Mouse (Mus musculus) liver, postnatal 0 days (tissue): ENCODE measurements around the gene Hpgd. TPM values are rescaled to one million over a fixed set of nuclear protein-coding genes. Genes with fewer than 3 reads are reported as not detected.

Experiments
- ATAC-seq: fragments of 200-750 bp; cut with Nextera tagmentation; 2 replicates; pipeline ENCODE4 v1.8.0; 2017; ENCODE audit warnings: mild to moderate bottlenecking, moderate library complexity
- DNase-seq: peaks from one replicate; pipeline ENCODE4 v3.0.0-alpha.2; 2016
- H3K27ac ChIP-seq: fragments of 300-500 bp; sonication (generic); 2 replicates; pipeline ENCODE4 v1.5.1; 2014; ENCODE audit warnings: antibody characterized with exemption, moderate library complexity, mild to moderate bottlenecking, low read depth
- H3K27me3 ChIP-seq: fragments of 300-500 bp; sonication (generic); 2 replicates; pipeline ENCODE4 v1.6.1; 2014; ENCODE audit warnings: low read length, control low read depth, mixed read lengths; ENCODE audit not compliant: insufficient read depth
- H3K36me3 ChIP-seq: fragments of 300-500 bp; sonication (generic); replicated peaks from 2 replicates; pipeline ENCODE4 v1.6.1; 2014; ENCODE audit warnings: mild to moderate bottlenecking, control low read depth, low read length, moderate library complexity, mixed read lengths; ENCODE audit not compliant: insufficient read depth
- H3K4me1 ChIP-seq: fragments of 300-500 bp; sonication (generic); 2 replicates; pipeline ENCODE4 v1.6.1; 2014; ENCODE audit warnings: antibody characterized with exemption, mild to moderate bottlenecking, control low read depth; ENCODE audit not compliant: insufficient read depth
- H3K4me2 ChIP-seq: fragments of 300-500 bp; sonication (generic); 2 replicates; pipeline ENCODE4 v1.6.1; 2014; ENCODE audit warnings: low read depth, mild to moderate bottlenecking, low read length, moderate library complexity, mixed read lengths
- H3K4me3 ChIP-seq: fragments of 300-500 bp; sonication (generic); 2 replicates; pipeline ENCODE4 v1.5.1; 2014; ENCODE audit warnings: low read depth, low read length
- H3K9ac ChIP-seq: fragments of 300-500 bp; sonication (generic); replicated peaks from 2 replicates; pipeline ENCODE4 v1.6.1; 2014; ENCODE audit warnings: mild to moderate bottlenecking, moderate library complexity
- H3K9me3 ChIP-seq: fragments of 300-500 bp; sonication (generic); 2 replicates; pipeline ENCODE4 v1.6.1; 2016; ENCODE audit warnings: mild to moderate bottlenecking, control low read depth, low read length, mixed read lengths
- CTCF ChIP-seq: sonication (generic); IDR thresholded peaks from 2 replicates; pipeline ENCODE4 v1.5.1; 2016; ENCODE audit warnings: antibody characterized with exemption, low read depth
- EP300 ChIP-seq: IDR thresholded peaks from 2 replicates; pipeline ENCODE4 v1.6.1; 2016; ENCODE audit warnings: antibody characterized with exemption, low read depth, mild to moderate bottlenecking
- WGBS: fragments of 180-500 bp; shearing (Covaris S2); extraction: QIAGEN DNeasy Blood & Tissue Kit; methylation state at CpG from one replicate; pipeline ENCODE4 v1.1.7; 2014; ENCODE audit not compliant: insufficient replicate concordance; 5-methylcytosine and 5-hydroxymethylcytosine counted together
- polyA plus RNA-seq: library from polyadenylated mRNA; unstranded; fragments of >200 nt; fragmentation: Nextera tagmentation; extraction: Ambion mirVana; gene quantifications from 2 replicates; pipeline ENCODE4 v1.2.1, GENCODE M21; 2015

Gene Hpgd
- polyA plus RNA-seq, 1 experiment from 2014 or later: 74.2 TPM

DNA sequence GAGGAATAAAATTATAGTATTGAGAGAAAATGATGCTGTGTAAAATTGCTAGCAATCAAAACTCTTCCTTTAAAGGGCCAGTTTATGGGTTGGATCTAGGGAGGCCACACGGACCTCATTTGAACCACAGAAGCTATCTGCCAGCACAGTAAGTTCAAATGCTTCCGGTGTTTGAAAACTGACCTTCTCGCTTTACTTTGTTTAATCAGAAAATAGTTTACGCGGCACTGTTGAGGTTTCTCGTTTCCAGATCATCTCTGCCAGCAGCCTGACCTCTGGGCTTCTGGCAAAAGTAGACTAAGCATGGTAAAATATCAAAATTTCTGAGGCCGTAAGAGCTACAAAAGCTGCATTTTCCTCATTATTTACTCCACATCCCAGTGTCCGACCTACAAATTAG is 42.4 kb downstream of the Hpgd start:
- H3K4me1 ChIP-seq: no peaks in the 10 kb centered on the region
- H3K27me3 ChIP-seq: no peaks in the 10 kb centered on the region
- no peaks in the 10 kb centered on the region for H3K36me3 ChIP-seq
- H3K4me2 ChIP-seq: no peak overlapping the region
- DNase-seq (no peak), ATAC-seq (no peak)
- no peak overlapping the region for H3K27ac ChIP-seq
- H3K4me3 ChIP-seq: no peak overlapping the region
- TF ChIP-seq EP300: no peak
- no peak for TF ChIP-seq CTCF
- WGBS: 51% methylated on average over 8 of the region's 8 CpGs
- H3K9me3 ChIP-seq: no peaks in the 10 kb centered on the region
- no peak overlapping the region for H3K9ac ChIP-seq

DNA sequence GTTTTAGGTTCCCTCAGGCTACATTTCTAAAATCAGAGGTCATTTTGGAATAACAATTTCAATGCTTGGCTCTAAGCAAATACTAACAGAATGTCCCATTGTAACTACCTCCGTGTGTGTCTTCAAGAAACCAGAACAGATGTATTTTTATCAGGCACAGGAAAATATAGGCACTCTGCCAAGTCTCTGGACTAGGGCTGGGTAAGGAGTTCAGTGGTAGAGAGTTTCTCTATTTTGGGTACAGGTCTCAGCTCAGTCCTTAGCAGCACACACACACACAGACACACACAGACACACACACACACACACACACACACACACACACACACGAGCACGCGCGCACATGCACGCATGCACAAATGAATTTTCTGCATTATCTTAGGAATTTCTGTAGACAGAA is 49.1 kb downstream of the Hpgd start:
- 83% methylated on average over 6 of the region's 6 CpGs for WGBS
- Histone ChIP-seq H3K9me3 (no peaks in the 10 kb centered on the region), H3K4me2 (no peak overlapping the region), H3K4me3 (no peak overlapping the region), H3K9ac (no peak overlapping the region), H3K27me3 (no peaks in the 10 kb centered on the region), H3K36me3 (no peaks in the 10 kb centered on the region), H3K4me1 (no peaks in the 10 kb centered on the region), H3K27ac (no peak overlapping the region)
- TF ChIP-seq CTCF (no peak), EP300 (no peak)
- no peak for DNase-seq
- ATAC-seq: no peak

DNA sequence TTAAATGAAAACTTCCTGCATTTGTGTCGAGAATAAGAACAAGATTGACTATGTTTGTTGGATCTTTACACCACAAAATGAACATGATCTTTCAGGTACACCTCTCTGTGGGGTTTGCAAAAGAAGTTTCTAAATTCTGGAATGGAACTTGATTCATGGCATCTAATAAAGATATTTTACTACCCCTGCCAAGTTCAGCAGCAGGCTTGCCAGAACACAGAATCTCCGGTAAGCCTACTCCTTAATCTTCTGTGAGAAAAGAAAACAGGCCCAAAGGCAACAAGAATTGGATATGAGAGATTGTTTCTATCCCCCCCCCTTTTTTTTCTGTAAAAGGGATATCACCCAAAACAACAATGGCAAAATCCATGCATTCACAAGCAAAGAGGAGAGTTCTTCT is 49.6 kb downstream of the Hpgd start:
- no peaks in the 10 kb centered on the region for H3K4me1 ChIP-seq
- no peak for ATAC-seq

DNA sequence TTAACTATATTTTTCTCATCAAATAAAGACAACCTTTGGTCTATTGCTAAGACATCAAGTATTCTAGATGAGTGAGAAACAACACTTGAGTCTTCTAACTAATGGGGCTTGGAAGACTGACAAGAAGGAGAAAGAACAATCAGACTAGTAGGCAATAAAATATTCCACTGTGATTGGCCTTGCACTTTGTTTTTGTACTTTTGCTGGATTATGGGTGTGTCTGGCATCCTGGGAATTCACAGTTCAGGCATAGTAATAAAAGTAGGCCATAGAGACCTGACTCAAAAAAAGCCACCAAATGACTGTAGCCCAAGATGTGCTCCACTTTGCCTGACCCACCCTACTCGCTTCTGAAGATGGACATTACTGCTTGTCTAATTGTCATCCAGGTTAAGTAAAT is 50.0 kb downstream of the Hpgd start:
- 62% methylated on average over 1 of the region's 1 CpGs for WGBS
- DNase-seq: no peak
- no peak for ATAC-seq

More for the DNA sequence above, 49.6 kb downstream of the Hpgd start:
- WGBS: 67% methylated on average over 2 of the region's 2 CpGs
- H3K36me3 ChIP-seq: no peaks in the 10 kb centered on the region
- no peak overlapping the region for H3K4me2 ChIP-seq
- H3K4me3 ChIP-seq: no peak overlapping the region
- no peak overlapping the region for H3K9ac ChIP-seq
- H3K9me3 ChIP-seq: no peaks in the 10 kb centered on the region
- TF ChIP-seq EP300 (no peak), CTCF (no peak)
- DNase-seq: no peak
- no peak overlapping the region for H3K27ac ChIP-seq
- H3K27me3 ChIP-seq: no peaks in the 10 kb centered on the region

DNA sequence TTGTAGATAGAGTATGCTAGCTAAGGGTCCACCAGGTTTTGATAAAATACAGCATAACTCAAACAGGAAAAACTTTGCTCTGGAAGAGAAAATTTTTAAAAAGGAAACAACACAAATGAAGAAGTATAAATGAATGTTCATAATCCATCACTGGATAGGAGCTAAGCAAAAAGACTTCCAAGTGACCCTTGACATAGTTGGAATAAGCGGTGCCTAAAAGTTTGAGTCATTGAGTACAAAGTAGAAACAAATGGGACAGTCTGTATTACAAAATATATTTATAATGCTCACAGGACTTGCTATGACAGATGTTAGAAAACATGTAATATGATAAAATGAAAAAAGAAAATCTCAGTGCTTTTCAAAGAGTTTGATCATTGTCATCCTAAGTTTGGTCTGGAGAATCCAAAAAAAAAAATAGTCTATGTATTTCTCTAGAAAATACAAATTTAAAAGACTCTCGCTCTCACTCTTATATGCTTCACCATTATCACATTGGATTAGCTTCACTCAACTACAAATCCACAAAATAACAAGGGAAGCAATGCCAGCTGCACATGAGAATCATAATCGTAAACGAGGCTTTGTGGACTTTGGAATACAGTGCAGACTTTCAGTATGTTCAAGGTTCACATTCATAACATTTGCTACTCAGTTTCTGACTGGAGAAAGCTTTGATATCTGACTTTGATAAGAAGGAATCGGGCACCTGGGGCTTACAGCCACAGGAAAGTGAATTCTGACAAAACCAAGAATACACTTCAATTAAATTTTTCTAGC is 51.4 kb downstream of the Hpgd start:
- no peak for DNase-seq
- no peak overlapping the region for H3K27ac ChIP-seq
- H3K4me1 ChIP-seq: no peaks in the 10 kb centered on the region
- no peak for ATAC-seq
- no peaks in the 10 kb centered on the region for H3K27me3 ChIP-seq
- no peak overlapping the region for H3K4me3 ChIP-seq
- H3K36me3 ChIP-seq: no peaks in the 10 kb centered on the region
- H3K9ac ChIP-seq: no peak overlapping the region
- no peak overlapping the region for H3K4me2 ChIP-seq
- TF ChIP-seq EP300: no peak
- H3K9me3 ChIP-seq: no peaks in the 10 kb centered on the region
- WGBS: 72% methylated on average over 5 of the region's 5 CpGs

More for the DNA sequence above, 50.0 kb downstream of the Hpgd start:
- no peaks in the 10 kb centered on the region for H3K36me3 ChIP-seq
- no peak overlapping the region for H3K4me3 ChIP-seq
- H3K9ac ChIP-seq: no peak overlapping the region
- no peak overlapping the region for H3K4me2 ChIP-seq
- H3K4me1 ChIP-seq: no peaks in the 10 kb centered on the region
- no peaks in the 10 kb centered on the region for H3K27me3 ChIP-seq
- no peak for TF ChIP-seq CTCF
- TF ChIP-seq EP300: no peak
- H3K9me3 ChIP-seq: no peaks in the 10 kb centered on the region
- no peak overlapping the region for H3K27ac ChIP-seq

DNA sequence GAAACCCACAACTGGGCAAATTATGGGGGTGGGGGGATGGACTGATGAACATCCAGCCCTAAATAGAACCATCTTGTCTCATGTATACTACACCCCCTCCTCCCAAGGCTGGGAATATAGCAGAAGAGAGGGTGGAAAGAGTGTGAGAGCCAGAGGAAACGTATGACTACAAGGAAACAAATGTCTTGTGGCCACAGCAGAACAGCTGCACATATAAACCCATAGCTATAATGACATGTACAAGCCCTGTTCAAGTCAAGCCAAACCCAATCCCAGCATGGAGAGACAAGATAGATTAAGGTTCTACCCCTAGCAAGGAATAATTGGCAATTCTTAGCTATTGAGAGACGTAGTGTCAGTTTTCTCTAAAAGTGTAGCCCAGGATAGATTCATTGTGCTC is 68.8 kb downstream of the Hpgd start:
- no peaks in the 10 kb centered on the region for H3K36me3 ChIP-seq
- no peak overlapping the region for H3K4me3 ChIP-seq
- DNase-seq (no peak), ATAC-seq (no peak)
- H3K9me3 ChIP-seq: no peaks in the 10 kb centered on the region
- H3K27me3 ChIP-seq: no peaks in the 10 kb centered on the region
- no peak overlapping the region for H3K27ac ChIP-seq
- no peak overlapping the region for H3K4me2 ChIP-seq
- H3K9ac ChIP-seq: no peak overlapping the region
- H3K4me1 ChIP-seq: no peaks in the 10 kb centered on the region
- WGBS: 54% methylated on average over 2 of the region's 2 CpGs
- TF ChIP-seq EP300: no peak
- TF ChIP-seq CTCF: no peak
